Mouse (Mus musculus) heart, embryonic 11.5 days (tissue): ENCODE results near the gene Ubl7. TPM values are rescaled to one million over a fixed set of nuclear protein-coding genes. Genes with fewer than 3 reads are reported as not detected.

Experiments used
- ATAC-seq: fragments of 200-750 bp; cut with Nextera tagmentation; replicated peaks from 2 replicates; pipeline ENCODE4 v1.8.0; 2017; ENCODE audit warnings: moderate library complexity; ENCODE audit not compliant: insufficient number of reproducible peaks, low FRiP score, low TSS enrichment
- H3K27ac ChIP-seq: fragments of 300-500 bp; sonication (generic); 2 replicates; pipeline ENCODE4 v1.5.1; 2014; ENCODE audit warnings: mild to moderate bottlenecking, low read depth, low read length
- H3K27me3 ChIP-seq: fragments of 300-500 bp; sonication (generic); 2 replicates; pipeline ENCODE4 v1.6.1; 2014; ENCODE audit warnings: mild to moderate bottlenecking, low read length, mixed read lengths; ENCODE audit not compliant: control insufficient read depth, insufficient read depth
- H3K36me3 ChIP-seq: fragments of 300-500 bp; sonication (generic); 2 replicates; pipeline ENCODE4 v1.6.1; 2014; ENCODE audit warnings: mild to moderate bottlenecking, low read length, moderate library complexity, mixed read lengths; ENCODE audit not compliant: control insufficient read depth, insufficient read depth
- H3K4me1 ChIP-seq: fragments of 300-500 bp; sonication (generic); 2 replicates; pipeline ENCODE4 v1.6.1; 2014; ENCODE audit warnings: low read length; ENCODE audit not compliant: control insufficient read depth, insufficient read depth
- H3K4me2 ChIP-seq: fragments of 300-500 bp; sonication (generic); 2 replicates; pipeline ENCODE4 v1.6.1; 2014; ENCODE audit warnings: mild to moderate bottlenecking, moderate library complexity
- H3K4me3 ChIP-seq: fragments of 300-500 bp; sonication (generic); 2 replicates; pipeline ENCODE4 v1.5.1; 2014; ENCODE audit warnings: low read depth, low read length
- H3K9ac ChIP-seq: fragments of 300-500 bp; sonication (generic); 2 replicates; pipeline ENCODE4 v1.6.1; 2014; ENCODE audit warnings: mild to moderate bottlenecking, low read depth, low read length, moderate library complexity
- H3K9me3 ChIP-seq: fragments of 300-500 bp; sonication (generic); replicated peaks from 2 replicates; pipeline ENCODE4 v1.6.1; 2016; ENCODE audit warnings: low read length; ENCODE audit not compliant: control insufficient read depth
- WGBS: fragments of 180-500 bp; shearing (Covaris S2); extraction: QIAGEN DNeasy Blood & Tissue Kit; methylation state at CpG from one replicate; pipeline ENCODE4 v1.1.7; 2014; ENCODE audit not compliant: insufficient replicate concordance; 5-methylcytosine and 5-hydroxymethylcytosine counted together
- polyA plus RNA-seq: library from polyadenylated mRNA; unstranded; fragments of >200 nt; fragmentation: Nextera tagmentation; extraction: Ambion mirVana; gene quantifications from 2 replicates; pipeline ENCODE4 v1.2.1, GENCODE M21; 2014

Gene Ubl7
- polyA plus RNA-seq, 1 experiment from 2014 or later, result 106 TPM

GRCm38 (mm10) chr9:57939431-57940348, 28.9 kb downstream of the Ubl7 start, which contains the start of gene Sema7a:
Gene Sema7a, plus strand, starts transcription at chr9:57940112.
- Histone ChIP-seq H3K4me3 (peak within 1 kb of the TSS; percentile 80), H3K27me3 (peaks cover 66% of the 10 kb centered on the region), H3K36me3 (no peaks in the 10 kb centered on the region), H3K4me2 (peak within 1 kb of the TSS; percentile 98), H3K9ac (peak within 1 kb of the TSS; percentile 64), H3K27ac (no peak within 1 kb of the TSS), H3K4me1 (0 out of 2 replicates have a peak, but pooled peaks cover 6% of the 10 kb centered on the region), H3K9me3 (no peaks in the 10 kb centered on the region)
- 2% methylated on average over 54 of the region's 60 CpGs for WGBS
- ATAC-seq, result peak; percentile 41; the same call in 1 of the 2 replicates

GRCm38 (mm10) chr9:57940349-57940794, 29.6 kb downstream of the Ubl7 start:
- Histone ChIP-seq H3K36me3 (no peaks in the 10 kb centered on the region), H3K27ac (no peak overlapping the region), H3K4me1 (0 out of 2 replicates have a peak, but pooled peaks cover 6% of the 10 kb centered on the region), H3K4me2 (peak overlapping the region; percentile 98), H3K9me3 (no peaks in the 10 kb centered on the region), H3K4me3 (peak overlapping the region; percentile 80), H3K27me3 (peaks cover 72% of the 10 kb centered on the region), H3K9ac (peak overlapping the region; percentile 64)
- ATAC-seq, result no peak
- WGBS, result 1% methylated on average over 41 of the region's 44 CpGs

DNA sequence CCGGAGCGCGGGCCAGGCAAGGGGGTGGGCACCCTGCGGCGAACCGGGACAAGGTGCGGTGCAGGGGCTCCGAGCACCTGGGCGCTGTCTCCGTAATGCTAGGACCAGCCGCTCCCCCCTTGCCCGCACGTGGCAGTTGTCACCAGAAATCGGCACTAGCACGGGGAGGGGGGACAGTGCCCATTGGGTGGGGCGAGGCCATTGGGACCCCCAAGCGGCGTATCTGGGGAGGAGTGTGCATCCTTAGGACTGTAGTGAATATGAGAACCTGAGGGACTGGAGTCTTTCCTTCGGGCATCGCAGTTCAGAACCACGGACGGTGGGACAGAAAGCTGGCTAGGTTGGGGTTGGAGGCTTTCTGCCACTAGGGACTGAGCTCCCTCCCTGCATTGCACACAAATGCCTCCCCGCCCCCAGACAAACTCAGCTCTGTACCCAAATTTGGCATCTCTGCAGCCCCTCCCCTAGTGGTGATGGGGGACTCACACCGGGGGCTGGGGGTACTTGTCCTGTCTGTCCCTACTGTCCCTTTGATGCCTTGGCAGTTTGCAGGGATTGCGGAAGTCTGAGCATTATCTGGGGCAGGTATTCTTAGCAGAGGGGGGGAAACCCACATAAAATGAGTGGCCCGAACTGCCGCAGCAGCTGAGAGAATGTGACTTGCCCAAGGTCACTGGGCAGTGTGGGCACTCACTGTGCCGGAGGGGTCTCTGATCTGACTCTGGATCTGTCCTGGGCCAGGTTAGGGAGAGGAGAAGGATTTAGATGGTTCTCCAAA, 30.3 kb downstream of the Ubl7 start:
- H3K27ac ChIP-seq, result no peak overlapping the region
- 3% methylated on average over 28 of the region's 28 CpGs for WGBS
- H3K4me3 ChIP-seq, result peak overlapping the region; percentile 80
- 0 out of 2 replicates have a peak, but pooled peaks cover 6% of the 10 kb centered on the region for H3K4me1 ChIP-seq
- ATAC-seq, result no peak
- H3K9me3 ChIP-seq, result no peaks in the 10 kb centered on the region
- no peaks in the 10 kb centered on the region for H3K36me3 ChIP-seq
- H3K9ac ChIP-seq, result peak overlapping the region; percentile 64; the same call in 1 of the 2 replicates
- H3K4me2 ChIP-seq, result peak overlapping the region; percentile 98
- H3K27me3 ChIP-seq, result peaks cover 78% of the 10 kb centered on the region

DNA sequence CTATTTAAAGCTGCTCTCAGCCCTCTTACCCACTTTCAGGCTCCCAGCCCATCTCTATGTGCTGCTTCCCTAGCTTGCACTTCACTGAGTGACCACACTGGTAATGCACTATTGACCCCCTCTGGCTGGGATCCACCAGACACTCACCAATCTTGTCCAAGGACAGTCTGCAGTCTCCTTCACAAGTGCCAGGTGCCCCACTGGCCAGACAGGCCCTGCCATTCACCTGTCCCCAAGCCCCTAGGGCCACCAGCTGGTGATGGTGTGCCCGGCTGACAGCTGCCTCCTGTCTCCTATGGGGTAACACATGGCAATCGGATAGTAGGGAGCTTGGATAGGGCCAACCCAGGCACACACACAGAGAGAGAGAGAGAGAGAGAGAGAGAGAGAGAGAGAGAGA, 31.3 kb downstream of the Ubl7 start:
- Histone ChIP-seq H3K36me3 (no peaks in the 10 kb centered on the region), H3K27me3 (peaks cover 81% of the 10 kb centered on the region), H3K4me1 (0 out of 2 replicates have a peak, but pooled peaks cover 6% of the 10 kb centered on the region), H3K9me3 (no peaks in the 10 kb centered on the region), H3K4me3 (no peak overlapping the region), H3K27ac (no peak overlapping the region), H3K4me2 (no peak overlapping the region; the same call in 1 of the 2 replicates), H3K9ac (no peak overlapping the region)
- WGBS, result 40% methylated on average over 2 of the region's 2 CpGs
- no peak for ATAC-seq

- Histone ChIP-seq H3K4me3 (no peak overlapping the region), H3K27ac (no peak overlapping the region), H3K27me3 (peaks cover 74% of the 10 kb centered on the region), H3K9me3 (no peaks in the 10 kb centered on the region), H3K9ac (no peak overlapping the region), H3K36me3 (no peaks in the 10 kb centered on the region), H3K4me1 (0 out of 2 replicates have a peak, but pooled peaks cover 6% of the 10 kb centered on the region), H3K4me2 (no peak overlapping the region)
- 24% methylated on average over 2 of the region's 2 CpGs for WGBS
- no peak for ATAC-seq
These were observed 32.3 kb downstream of the Ubl7 start for GRCm38 (mm10) chr9:57943067-57943466.

- no peaks in the 10 kb centered on the region for H3K36me3 ChIP-seq
- H3K9me3 ChIP-seq, result no peaks in the 10 kb centered on the region
- H3K4me1 ChIP-seq, result peaks cover 7% of the 10 kb centered on the region; the same call in 1 of the 2 replicates
- no peak overlapping the region for H3K4me3 ChIP-seq
- no peak overlapping the region for H3K9ac ChIP-seq
- peaks cover 59% of the 10 kb centered on the region for H3K27me3 ChIP-seq
- H3K4me2 ChIP-seq, result no peak overlapping the region
- no peak for ATAC-seq
- WGBS, result 19% methylated on average over 5 of the region's 5 CpGs
- no peak overlapping the region for H3K27ac ChIP-seq
These were observed 33.8 kb downstream of the Ubl7 start for GRCm38 (mm10) chr9:57944572-57944971.

DNA sequence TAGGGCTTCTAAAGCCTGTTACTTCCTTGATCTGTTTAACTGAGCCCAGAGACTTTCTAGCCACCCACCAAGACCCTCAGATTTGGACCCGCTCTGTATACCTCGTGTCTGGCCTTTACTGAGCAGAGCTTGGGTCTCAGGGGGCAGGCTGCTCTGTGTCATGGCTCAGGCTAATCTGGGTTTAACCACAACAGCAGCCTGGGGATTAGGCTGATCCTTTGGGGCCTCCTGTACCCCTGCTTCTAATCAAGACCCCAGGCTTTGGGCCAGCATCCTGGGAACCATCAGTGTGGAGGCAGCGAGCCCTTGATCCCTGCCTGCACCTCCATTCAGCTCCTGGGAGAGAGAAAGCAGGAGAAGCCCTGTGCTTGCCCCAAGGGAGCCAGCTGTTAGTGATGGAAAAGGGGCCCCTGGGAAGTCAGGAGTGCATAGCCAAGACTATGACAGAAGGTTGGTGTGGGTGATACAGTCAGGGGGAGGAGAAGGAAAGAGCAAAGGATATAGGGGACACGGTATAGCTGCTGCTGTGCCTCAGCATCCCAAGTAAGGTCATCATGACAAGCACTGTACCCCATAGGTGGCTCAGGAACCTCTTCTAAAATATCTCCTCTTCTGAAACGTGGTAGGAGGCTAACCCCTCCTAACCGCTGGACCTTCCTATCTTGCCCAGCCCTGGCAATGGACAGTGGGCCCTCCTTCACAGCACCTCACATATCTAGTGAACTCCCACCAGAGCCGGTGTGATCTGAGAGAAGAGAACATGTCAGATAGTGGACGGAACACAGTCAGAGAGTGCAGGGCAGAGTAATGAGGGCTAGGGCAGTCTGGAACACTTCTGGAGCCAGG, 35.2 kb downstream of the Ubl7 start:
- Histone ChIP-seq H3K27me3 (peaks cover 45% of the 10 kb centered on the region), H3K4me3 (no peak overlapping the region), H3K9ac (no peak overlapping the region), H3K36me3 (no peaks in the 10 kb centered on the region), H3K4me1 (peaks cover 12% of the 10 kb centered on the region), H3K4me2 (no peak overlapping the region), H3K27ac (no peak overlapping the region), H3K9me3 (no peaks in the 10 kb centered on the region)
- WGBS, result 68% methylated on average over 8 of the region's 8 CpGs
- no peak for ATAC-seq
